Mouse (Mus musculus): ENCODE data around the gene Sec24a. TPM values are rescaled to one million over a fixed set of nuclear protein-coding genes. Genes with fewer than 3 reads are reported as not detected.

The Sec24a gene
- polyA plus RNA-seq, 1 experiment from 2014 or later: 12.8 TPM

Other genes with a start within 250 kb of the Sec24a start
- gene Phykpl, start 178.9 kb downstream of the Sec24a start, polyA plus RNA-seq (2016; fragmentation: Nextera tagmentation; extraction: Ambion mirVana): 15.9 and 16.3 TPM in 2 replicates
- gene Hnrnpab, start 156.8 kb downstream of the Sec24a start, polyA plus RNA-seq (2016; fragmentation: Nextera tagmentation; extraction: Ambion mirVana): 597 and 634 TPM in 2 replicates
- gene Nhp2, start 143.9 kb downstream of the Sec24a start, polyA plus RNA-seq (2016; fragmentation: Nextera tagmentation; extraction: Ambion mirVana): 273 and 279 TPM in 2 replicates
- gene Rmnd5b, start 127.7 kb downstream of the Sec24a start, polyA plus RNA-seq (2016; fragmentation: Nextera tagmentation; extraction: Ambion mirVana): 37.2 and 39.1 TPM in 2 replicates
- 19.4 and 21.1 TPM in 2 replicates for gene N4bp3, start 112.8 kb downstream of the Sec24a start, polyA plus RNA-seq (2016; fragmentation: Nextera tagmentation; extraction: Ambion mirVana)
- 1.6 and 2.0 TPM in 2 replicates for gene D930048N14Rik, start 112.7 kb downstream of the Sec24a start, polyA plus RNA-seq (2016; fragmentation: Nextera tagmentation; extraction: Ambion mirVana)
- 78.4 and 78.7 TPM in 2 replicates for gene 0610009B22Rik, start 74.8 kb downstream of the Sec24a start, polyA plus RNA-seq (2016; fragmentation: Nextera tagmentation; extraction: Ambion mirVana)
- gene Sar1b, start 53 bp upstream of the Sec24a start, polyA plus RNA-seq (2016; fragmentation: Nextera tagmentation; extraction: Ambion mirVana): 112 and 114 TPM in 2 replicates
- 0.57 and 0.64 TPM in 2 replicates for gene Jade2, start 94.0 kb upstream of the Sec24a start, polyA plus RNA-seq (2016; fragmentation: Nextera tagmentation; extraction: Ambion mirVana)
- gene Cdkn2aipnl, start 204.0 kb upstream of the Sec24a start, polyA plus RNA-seq (2016; fragmentation: Nextera tagmentation; extraction: Ambion mirVana): 138 and 144 TPM in 2 replicates
- gene Ube2b, start 237.1 kb upstream of the Sec24a start, polyA plus RNA-seq (2016; fragmentation: Nextera tagmentation; extraction: Ambion mirVana): 199 TPM in 2 replicates
- gene Cdkl3, start 240.6 kb upstream of the Sec24a start, polyA plus RNA-seq (2016; fragmentation: Nextera tagmentation; extraction: Ambion mirVana): 11.0 and 13.0 TPM in 2 replicates

Data from forebrain, embryonic 10.5 days (tissue).